Mouse (Mus musculus) embryonic facial prominence, embryonic 15.5 days (tissue): ENCODE data around the gene Ccdc146. TPM values are rescaled to one million over a fixed set of nuclear protein-coding genes. Genes with fewer than 3 reads are reported as not detected.

Source experiments
- ATAC-seq: fragments of 200-750 bp; cut with Nextera tagmentation; 2 replicates; pipeline ENCODE4 v1.8.0; 2017; ENCODE audit warnings: low read depth, moderate TSS enrichment; ENCODE audit not compliant: insufficient number of reproducible peaks, low FRiP score, low TSS enrichment
- H3K27ac ChIP-seq: fragments of 300-500 bp; sonication (generic); replicated peaks from 2 replicates; pipeline ENCODE4 v1.5.1; 2015; ENCODE audit warnings: mild to moderate bottlenecking, inconsistent platforms
- H3K27me3 ChIP-seq: fragments of 300-500 bp; sonication (generic); 2 replicates; pipeline ENCODE4 v1.6.1; 2015; ENCODE audit warnings: inconsistent platforms
- H3K36me3 ChIP-seq: fragments of 300-500 bp; sonication (generic); 2 replicates; pipeline ENCODE4 v1.6.1; 2015; ENCODE audit warnings: mild to moderate bottlenecking, inconsistent platforms
- H3K4me1 ChIP-seq: fragments of 300-500 bp; sonication (generic); 2 replicates; pipeline ENCODE4 v1.6.1; 2015; ENCODE audit warnings: inconsistent platforms
- H3K4me2 ChIP-seq: fragments of 300-500 bp; sonication (generic); replicated peaks from 2 replicates; pipeline ENCODE4 v1.6.1; 2015; ENCODE audit warnings: mild to moderate bottlenecking, inconsistent platforms
- H3K4me3 ChIP-seq: fragments of 300-500 bp; sonication (generic); replicated peaks from 2 replicates; pipeline ENCODE4 v1.5.1; 2015; ENCODE audit warnings: mild to moderate bottlenecking, inconsistent platforms
- H3K9ac ChIP-seq: fragments of 300-500 bp; sonication (generic); 2 replicates; pipeline ENCODE4 v1.6.1; 2015; ENCODE audit warnings: inconsistent platforms
- H3K9me3 ChIP-seq: fragments of 300-500 bp; sonication (generic); replicated peaks from 2 replicates; pipeline ENCODE4 v1.6.1; 2016; ENCODE audit warnings: inconsistent platforms
- WGBS: fragments of 180-500 bp; shearing (Covaris S2); methylation state at CpG from one replicate; pipeline ENCODE4 v1.1.7; 2015; 5-methylcytosine and 5-hydroxymethylcytosine counted together
- polyA plus RNA-seq: library from polyadenylated mRNA; unstranded; fragments of >200 nt; fragmentation: Nextera tagmentation; extraction: Ambion mirVana; gene quantifications from 2 replicates; pipeline ENCODE4 v1.2.1, GENCODE M21; 2015

Gene Ccdc146
- polyA plus RNA-seq, 1 experiment from 2014 or later: 7.5 TPM

GRCm38 (mm10) chr5:21384976-21385375 is 39.5 kb downstream of the Ccdc146 start:
- H3K27ac ChIP-seq: no peak overlapping the region
- H3K36me3 ChIP-seq: no peaks in the 10 kb centered on the region
- ATAC-seq: no peak
- no peaks in the 10 kb centered on the region for H3K27me3 ChIP-seq
- no peak overlapping the region for H3K4me3 ChIP-seq
- H3K4me1 ChIP-seq: 0 out of 2 replicates have a peak, but pooled peaks cover 4% of the 10 kb centered on the region
- H3K9me3 ChIP-seq: no peaks in the 10 kb centered on the region
- H3K4me2 ChIP-seq: no peak overlapping the region
- no peak overlapping the region for H3K9ac ChIP-seq
- 87% methylated on average over 9 of the region's 9 CpGs for WGBS

GRCm38 (mm10) chr5:21384252-21384960 is 40.1 kb downstream of the Ccdc146 start:
- ATAC-seq: no peak
- no peak overlapping the region for H3K4me2 ChIP-seq
- 0 out of 2 replicates have a peak, but pooled peaks cover 4% of the 10 kb centered on the region for H3K4me1 ChIP-seq

GRCm38 (mm10) chr5:21383392-21384251 is 40.9 kb downstream of the Ccdc146 start:
- Histone ChIP-seq H3K36me3 (no peaks in the 10 kb centered on the region), H3K27me3 (no peaks in the 10 kb centered on the region), H3K4me2 (no peak overlapping the region), H3K4me1 (0 out of 2 replicates have a peak, but pooled peaks cover 4% of the 10 kb centered on the region), H3K9me3 (no peaks in the 10 kb centered on the region), H3K9ac (no peak overlapping the region), H3K27ac (no peak overlapping the region), H3K4me3 (no peak overlapping the region)
- WGBS: 40% methylated on average over 14 of the region's 14 CpGs
- no peak for ATAC-seq

More at GRCm38 (mm10) chr5:21384252-21384960, 40.1 kb downstream of the Ccdc146 start:
- H3K36me3 ChIP-seq: no peaks in the 10 kb centered on the region
- WGBS: 77% methylated on average over 13 of the region's 13 CpGs
- no peaks in the 10 kb centered on the region for H3K27me3 ChIP-seq
- no peak overlapping the region for H3K27ac ChIP-seq
- no peak overlapping the region for H3K4me3 ChIP-seq
- H3K9ac ChIP-seq: no peak overlapping the region
- no peaks in the 10 kb centered on the region for H3K9me3 ChIP-seq

GRCm38 (mm10) chr5:21382678-21383077 is 41.8 kb downstream of the Ccdc146 start:
- Histone ChIP-seq H3K27me3 (no peaks in the 10 kb centered on the region), H3K4me3 (no peak overlapping the region), H3K9ac (no peak overlapping the region), H3K4me2 (no peak overlapping the region), H3K27ac (no peak overlapping the region), H3K36me3 (no peaks in the 10 kb centered on the region), H3K9me3 (no peaks in the 10 kb centered on the region), H3K4me1 (0 out of 2 replicates have a peak, but pooled peaks cover 4% of the 10 kb centered on the region)
- 60% methylated on average over 6 of the region's 6 CpGs for WGBS
- ATAC-seq: no peak

- no peak for ATAC-seq
- no peaks in the 10 kb centered on the region for H3K36me3 ChIP-seq
These were observed 42.5 kb downstream of the Ccdc146 start for GRCm38 (mm10) chr5:21381986-21382385.

DNA sequence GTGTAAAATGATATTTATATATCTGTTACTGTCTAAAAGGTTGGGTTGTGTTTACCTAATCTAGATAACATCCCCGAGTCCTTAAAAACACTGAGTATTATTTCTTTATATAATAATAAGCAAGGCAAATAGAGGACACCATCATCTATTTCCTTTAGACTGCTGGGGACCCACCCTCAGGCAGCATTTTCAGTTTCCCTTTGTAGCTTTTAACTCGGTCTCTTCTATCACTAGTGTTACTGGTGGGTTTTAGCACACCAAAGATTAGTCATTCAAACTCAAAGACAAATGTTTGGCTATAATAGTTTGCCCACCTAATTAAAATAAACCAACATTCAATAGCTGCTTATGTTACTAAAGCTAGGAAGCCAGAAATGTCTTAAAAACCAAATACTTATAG is 46.1 kb downstream of the Ccdc146 start:
- no peaks in the 10 kb centered on the region for H3K9me3 ChIP-seq
- no peak overlapping the region for H3K4me2 ChIP-seq
- no peak for ATAC-seq
- H3K27ac ChIP-seq: no peak overlapping the region
- no peak overlapping the region for H3K4me3 ChIP-seq
- H3K36me3 ChIP-seq: no peaks in the 10 kb centered on the region
- H3K27me3 ChIP-seq: no peaks in the 10 kb centered on the region
- H3K4me1 ChIP-seq: no peaks in the 10 kb centered on the region
- H3K9ac ChIP-seq: no peak overlapping the region
- WGBS: 56% methylated on average over 2 of the region's 2 CpGs

More at GRCm38 (mm10) chr5:21381986-21382385, 42.5 kb downstream of the Ccdc146 start:
- no peaks in the 10 kb centered on the region for H3K9me3 ChIP-seq
- H3K4me2 ChIP-seq: no peak overlapping the region
- H3K27me3 ChIP-seq: no peaks in the 10 kb centered on the region
- H3K27ac ChIP-seq: no peak overlapping the region
- WGBS: 52% methylated on average over 6 of the region's 6 CpGs
- no peak overlapping the region for H3K9ac ChIP-seq
- H3K4me1 ChIP-seq: 0 out of 2 replicates have a peak, but pooled peaks cover 4% of the 10 kb centered on the region
- H3K4me3 ChIP-seq: no peak overlapping the region

- 61% methylated on average over 4 of the region's 4 CpGs for WGBS
- H3K27ac ChIP-seq: no peak overlapping the region
- H3K27me3 ChIP-seq: no peaks in the 10 kb centered on the region
- peaks cover 8% of the 10 kb centered on the region for H3K4me1 ChIP-seq
- no peak overlapping the region for H3K9ac ChIP-seq
- ATAC-seq: no peak
- H3K4me3 ChIP-seq: no peak overlapping the region
- no peaks in the 10 kb centered on the region for H3K9me3 ChIP-seq
- H3K4me2 ChIP-seq: no peak overlapping the region
- H3K36me3 ChIP-seq: no peaks in the 10 kb centered on the region
These were observed 47.5 kb downstream of the Ccdc146 start for GRCm38 (mm10) chr5:21376935-21377334.

- Histone ChIP-seq H3K27ac (no peak overlapping the region), H3K36me3 (no peaks in the 10 kb centered on the region), H3K9ac (no peak overlapping the region), H3K4me3 (peak overlapping the region; percentile 43; the same call in 1 of the 2 replicates), H3K9me3 (no peaks in the 10 kb centered on the region), H3K4me2 (peak overlapping the region; percentile 89), H3K4me1 (peaks cover 8% of the 10 kb centered on the region), H3K27me3 (peaks cover 10% of the 10 kb centered on the region; the same call in 1 of the 2 replicates)
- no peak for ATAC-seq
- WGBS: 63% methylated on average over 7 of the region's 7 CpGs
These were observed 51.3 kb downstream of the Ccdc146 start for GRCm38 (mm10) chr5:21373180-21373518.

DNA sequence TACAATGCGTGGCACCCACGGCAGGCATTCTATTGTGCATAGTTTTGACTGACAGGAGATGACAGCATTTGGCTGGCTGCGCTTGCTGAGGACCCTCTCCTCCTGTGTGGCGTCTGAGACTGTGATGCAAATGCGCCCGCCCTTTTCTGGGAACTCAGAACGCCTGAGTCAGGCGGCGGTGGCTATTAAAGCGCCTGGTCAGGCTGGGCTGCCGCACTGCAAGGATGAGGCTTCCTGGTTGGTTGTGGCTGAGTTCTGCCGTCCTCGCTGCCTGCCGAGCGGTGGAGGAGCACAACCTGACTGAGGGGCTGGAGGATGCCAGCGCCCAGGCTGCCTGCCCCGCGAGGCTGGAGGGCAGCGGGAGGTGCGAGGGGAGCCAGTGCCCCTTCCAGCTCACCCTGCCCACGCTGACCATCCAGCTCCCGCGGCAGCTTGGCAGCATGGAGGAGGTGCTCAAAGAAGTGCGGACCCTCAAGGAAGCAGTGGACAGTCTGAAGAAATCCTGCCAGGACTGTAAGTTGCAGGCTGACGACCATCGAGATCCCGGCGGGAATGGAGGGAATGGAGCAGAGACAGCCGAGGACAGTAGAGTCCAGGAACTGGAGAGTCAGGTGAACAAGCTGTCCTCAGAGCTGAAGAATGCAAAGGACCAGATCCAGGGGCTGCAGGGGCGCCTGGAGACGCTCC is 51.8 kb downstream of the Ccdc146 start, which contains the start of gene Fgl2:
Gene Fgl2 (plus strand): TSS at position 150 of the 687 bp plus-strand sequence.
- Histone ChIP-seq H3K9me3 (no peaks in the 10 kb centered on the region), H3K4me2 (peak within 1 kb of the TSS; percentile 89), H3K27ac (no peak within 1 kb of the TSS), H3K4me1 (peaks cover 8% of the 10 kb centered on the region), H3K4me3 (peak within 1 kb of the TSS; percentile 43), H3K36me3 (no peaks in the 10 kb centered on the region), H3K27me3 (peaks cover 10% of the 10 kb centered on the region; the same call in 1 of the 2 replicates), H3K9ac (peak within 1 kb of the TSS; percentile 21; the same call in 1 of the 2 replicates)
- no peak for ATAC-seq
- 5% methylated on average over 31 of the region's 31 CpGs for WGBS

GRCm38 (mm10) chr5:21371920-21372319 is 52.6 kb downstream of the Ccdc146 start:
- Histone ChIP-seq H3K4me3 (no peak overlapping the region), H3K4me2 (peak overlapping the region; percentile 89), H3K27me3 (peaks cover 10% of the 10 kb centered on the region; the same call in 1 of the 2 replicates), H3K36me3 (no peaks in the 10 kb centered on the region), H3K9ac (no peak overlapping the region), H3K9me3 (no peaks in the 10 kb centered on the region), H3K4me1 (peaks cover 8% of the 10 kb centered on the region), H3K27ac (no peak overlapping the region)
- WGBS: 37% methylated on average over 5 of the region's 5 CpGs
- no peak for ATAC-seq
